Mouse (Mus musculus) bone marrow, adult 2 months (tissue): ENCODE results near the gene Asb18. TPM values are rescaled to one million over a fixed set of nuclear protein-coding genes. Genes with fewer than 3 reads are reported as not detected.

Source experiments
- H3K27ac ChIP-seq: fragments of 200-500 bp; 2 replicates; pipeline ENCODE4 v1.5.1; 2012; ENCODE audit warnings: low read depth, mild to moderate bottlenecking, control low read depth, inconsistent platforms, low read length; ENCODE audit not compliant: control insufficient read depth, poor library complexity, insufficient read depth
- H3K4me1 ChIP-seq: fragments of 200-500 bp; 2 replicates; pipeline ENCODE4 v1.6.1; 2011; ENCODE audit warnings: low read length; ENCODE audit not compliant: control insufficient read depth, insufficient read depth
- H3K4me3 ChIP-seq: fragments of 200-500 bp; replicated peaks from 2 replicates; pipeline ENCODE3; 2011; ENCODE audit warnings: mild to moderate bottlenecking, low read depth, low read length, control low read depth; ENCODE audit not compliant: control insufficient read depth
- CTCF ChIP-seq: fragments of 200-500 bp; IDR thresholded peaks from 2 replicates; pipeline ENCODE4 v1.5.1; 2011; ENCODE audit warnings: low read length, control low read depth; ENCODE audit not compliant: control insufficient read depth, insufficient read depth
- POLR2A ChIP-seq: fragments of 200-500 bp; IDR thresholded peaks from 2 replicates; pipeline ENCODE4 v1.6.1; 2011; ENCODE audit warnings: low read depth, mild to moderate bottlenecking, control low read depth, low read length, borderline replicate concordance; ENCODE audit not compliant: control insufficient read depth
- WGBS: fragments of 180-500 bp; shearing (Covaris S2); methylation state at CpG from one replicate; pipeline ENCODE4 v1.1.7; 2018; 5-methylcytosine and 5-hydroxymethylcytosine counted together
- polyA plus RNA-seq: library from polyadenylated mRNA; stranded (reverse); fragments of >200 nt; gene quantifications from 2 replicates; pipeline ENCODE4 v1.2.4, GENCODE M21; 2011; ENCODE audit warnings: low replicate concordance; ENCODE audit not compliant: missing spikeins, insufficient read depth, insufficient read length

Gene Asb18
- polyA plus RNA-seq, 1 experiment: not detected

GRCm38 (mm10) chr1:89999858-90000257, 14.6 kb downstream of the Asb18 start:
- H3K4me1 ChIP-seq: no peaks in the 10 kb centered on the region

GRCm38 (mm10) chr1:89998696-89999095, 15.8 kb downstream of the Asb18 start:
- WGBS: 65% methylated on average over 2 of the region's 2 CpGs
- no peak overlapping the region for H3K4me3 ChIP-seq
- TF ChIP-seq POLR2A: no peak
- no peak for TF ChIP-seq CTCF
- H3K4me1 ChIP-seq: no peaks in the 10 kb centered on the region
- no peak overlapping the region for H3K27ac ChIP-seq

More at GRCm38 (mm10) chr1:89999858-90000257, 14.6 kb downstream of the Asb18 start:
- WGBS: 85% methylated on average over 3 of the region's 3 CpGs
- H3K27ac ChIP-seq: no peak overlapping the region
- TF ChIP-seq CTCF: no peak
- no peak overlapping the region for H3K4me3 ChIP-seq

- 71% methylated on average over 7 of the region's 7 CpGs for WGBS
- H3K27ac ChIP-seq: no peak overlapping the region
- no peaks in the 10 kb centered on the region for H3K4me1 ChIP-seq
- H3K4me3 ChIP-seq: no peak overlapping the region
- TF ChIP-seq POLR2A (no peak), CTCF (no peak)
Measured at GRCm38 (mm10) chr1:89998076-89998475, 16.4 kb downstream of the Asb18 start.

GRCm38 (mm10) chr1:89992256-89992655, 22.2 kb downstream of the Asb18 start:
- no peak overlapping the region for H3K4me3 ChIP-seq
- no peak for TF ChIP-seq CTCF
- no peak for TF ChIP-seq POLR2A
- WGBS: 10% methylated on average over 25 of the region's 25 CpGs
- H3K27ac ChIP-seq: no peak overlapping the region
- no peaks in the 10 kb centered on the region for H3K4me1 ChIP-seq

- TF ChIP-seq POLR2A (no peak), CTCF (no peak)
- Histone ChIP-seq H3K27ac (no peak overlapping the region), H3K4me1 (no peaks in the 10 kb centered on the region), H3K4me3 (no peak overlapping the region)
- 83% methylated on average over 8 of the region's 8 CpGs for WGBS
Measured at GRCm38 (mm10) chr1:89977261-89977660, 37.2 kb downstream of the Asb18 start.

- TF ChIP-seq POLR2A (no peak), CTCF (no peak)
- Histone ChIP-seq H3K4me3 (no peak overlapping the region), H3K4me1 (no peaks in the 10 kb centered on the region), H3K27ac (no peak overlapping the region)
- 73% methylated on average over 8 of the region's 8 CpGs for WGBS
Measured at GRCm38 (mm10) chr1:89976411-89976810, 38.1 kb downstream of the Asb18 start.

GRCm38 (mm10) chr1:89974541-89974940, 39.9 kb downstream of the Asb18 start:
- Histone ChIP-seq H3K27ac (no peak overlapping the region), H3K4me1 (no peaks in the 10 kb centered on the region), H3K4me3 (no peak overlapping the region)
- TF ChIP-seq POLR2A (no peak), CTCF (no peak)
- WGBS: 65% methylated on average over 8 of the region's 8 CpGs

GRCm38 (mm10) chr1:89971848-89972247, 42.6 kb downstream of the Asb18 start:
- Histone ChIP-seq H3K4me3 (no peak overlapping the region), H3K27ac (no peak overlapping the region), H3K4me1 (no peaks in the 10 kb centered on the region)
- WGBS: 60% methylated on average over 8 of the region's 8 CpGs
- TF ChIP-seq POLR2A (no peak), CTCF (no peak)

- no peaks in the 10 kb centered on the region for H3K4me1 ChIP-seq
- WGBS: 83% methylated on average over 4 of the region's 4 CpGs
- TF ChIP-seq POLR2A: no peak
- no peak for TF ChIP-seq CTCF
- no peak overlapping the region for H3K4me3 ChIP-seq
- H3K27ac ChIP-seq: no peak overlapping the region
Measured at GRCm38 (mm10) chr1:89969714-89970110, 44.8 kb downstream of the Asb18 start.

- no peak overlapping the region for H3K27ac ChIP-seq
- no peak for TF ChIP-seq POLR2A
- no peaks in the 10 kb centered on the region for H3K4me1 ChIP-seq
- H3K4me3 ChIP-seq: no peak overlapping the region
- WGBS: 52% methylated on average over 10 of the region's 10 CpGs
Measured at GRCm38 (mm10) chr1:89969072-89969713, 45.3 kb downstream of the Asb18 start.
